ENCODE assay signal across 24 mouse cellular contexts in the genomic region with DNA sequence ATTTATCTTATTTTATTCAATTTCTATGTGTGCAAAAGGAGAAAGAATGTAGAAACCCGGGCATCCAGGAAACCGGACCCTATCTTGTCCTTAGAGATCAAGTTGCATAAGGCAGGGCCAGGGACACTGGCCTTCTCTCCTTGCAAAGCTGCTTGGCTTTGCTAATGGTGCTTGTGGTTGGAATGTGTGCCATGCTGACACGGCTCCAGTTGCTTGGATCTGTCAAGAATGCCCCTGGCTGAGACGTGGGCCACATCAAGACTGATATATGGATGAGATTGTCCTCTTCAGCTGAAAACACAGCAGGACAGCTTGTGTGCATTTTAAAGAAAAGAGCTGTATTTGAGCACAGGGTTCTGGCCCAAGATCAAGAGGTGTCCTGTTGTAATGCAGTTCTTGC.
A peak's percentile ranks its signal among the peaks of the same experiment; 100 is the strongest.
DNase-seq lines count a peak whose midpoint lies in the region; TF ChIP-seq lines count a peak whose summit lies in the region.
"Had no signal": no experiment of that assay in that cellular context is flagged by ENCODE, and none has a peak within 500 bp of the region (broad histone marks: within the 10 kb centered on the region; RNA-seq: fewer than 3 reads in every experiment).

No protein-coding gene starts in this region.

- no peak for DNase-seq in layer of hippocampus, adult 2 months (ENCODE audit: low spot score in 2 of 2)
- DNase-seq in layer of hippocampus, postnatal 10 days (ENCODE audit: low spot score in 2 of 2), result no peak
- DNase-seq in gastrocnemius, adult 18-20 months (ENCODE audit: low spot score), result peak; percentile 48
- DNase-seq in gastrocnemius, postnatal 14 days, result peak; percentile 15
- DNase-seq in skeletal muscle tissue, adult 2 months (ENCODE audit: low read depth, low spot score), result peak; percentile 47
- no peak for DNase-seq in ovary, postnatal 10 days (ENCODE audit: low spot score)
- DNase-seq in cerebellum, adult 18-20 months, result no peak
- DNase-seq: adrenal gland, adult 2 months; adrenal gland, postnatal 14 days; B cell, adult 2 months; cerebellum, adult 11 months; cerebellum, adult 8-10 months; cerebellum, postnatal 14 days; heart, adult 2 months; heart, postnatal 14 days; heart, postnatal 4 days had no signal

- H3K27ac ChIP-seq in layer of hippocampus, adult 2 months, result peak overlapping the region; percentile 73
- H3K27ac ChIP-seq: embryonic facial prominence, embryonic 12.5 days; forebrain, embryonic 12.5 days; forebrain, embryonic 15.5 days; heart, adult 2 months; heart, embryonic 10.5 days; heart, embryonic 13.5 days; hindbrain, embryonic 14.5 days; hindbrain, postnatal 0 days had no signal

- no peak overlapping the region for H3K4me3 ChIP-seq in layer of hippocampus, adult 2 months
- H3K4me3 ChIP-seq: embryonic facial prominence, embryonic 12.5 days; erythroblast, embryonic 14.5 days; forebrain, embryonic 12.5 days; forebrain, embryonic 15.5 days; heart, adult 2 months; heart, embryonic 10.5 days; heart, embryonic 13.5 days had no signal

- no peak for TF ChIP-seq CTCF in layer of hippocampus, adult 2 months (conservative IDR thresholded peaks at IDR 0.05)

- intact Hi-C loops in gastrocnemius, postnatal 14 days (cut with DNase I; ENCODE audit: low total_unique reads), result no loop called here

Comparison
In these comparisons a context has a peak if more than half of its experiments do, and no peak if none do; other contexts are left out.
1. DNase-seq: peak in gastrocnemius, adult 18-20 months (single experiment), gastrocnemius, postnatal 14 days (single experiment) and skeletal muscle tissue, adult 2 months (single experiment); none in layer of hippocampus, adult 2 months (0 of 2), layer of hippocampus, postnatal 10 days (0 of 2), ovary, postnatal 10 days (single experiment) and cerebellum, adult 18-20 months (0 of 2).